Mouse (Mus musculus) limb, embryonic 12.5 days (tissue): Measurements from ENCODE around the gene Plekhf1. TPM values are rescaled to one million over a fixed set of nuclear protein-coding genes. Genes with fewer than 3 reads are reported as not detected.
A peak's percentile ranks its signal among the peaks of the same experiment; 100 is the strongest.

Source experiments
- ATAC-seq: fragments of 200-750 bp; cut with Nextera tagmentation; 2 replicates; pipeline ENCODE4 v1.8.0; 2017; ENCODE audit warnings: low read depth, moderate TSS enrichment; ENCODE audit not compliant: insufficient number of reproducible peaks, insufficient read depth, low FRiP score, low TSS enrichment
- H3K27ac ChIP-seq: fragments of 300-500 bp; sonication (generic); 2 replicates; pipeline ENCODE4 v1.5.1; 2016; ENCODE audit warnings: mild to moderate bottlenecking, moderate library complexity
- H3K27me3 ChIP-seq: fragments of 300-500 bp; sonication (generic); 2 replicates; pipeline ENCODE4 v1.6.1; 2016; ENCODE audit warnings: mild to moderate bottlenecking, moderate library complexity
- H3K36me3 ChIP-seq: fragments of 300-500 bp; sonication (generic); 2 replicates; pipeline ENCODE4 v1.6.1; 2016; ENCODE audit warnings: mild to moderate bottlenecking, moderate library complexity
- H3K4me1 ChIP-seq: fragments of 300-500 bp; sonication (generic); replicated peaks from 2 replicates; pipeline ENCODE4 v1.6.1; 2016
- H3K4me2 ChIP-seq: fragments of 300-500 bp; sonication (generic); 2 replicates; pipeline ENCODE4 v1.6.1; 2016; ENCODE audit warnings: mild to moderate bottlenecking, moderate library complexity
- H3K4me3 ChIP-seq: fragments of 300-500 bp; sonication (generic); replicated peaks from 2 replicates; pipeline ENCODE4 v1.5.1; 2016; ENCODE audit warnings: mild to moderate bottlenecking
- H3K9ac ChIP-seq: fragments of 300-500 bp; sonication (generic); replicated peaks from 2 replicates; pipeline ENCODE4 v1.6.1; 2016; ENCODE audit warnings: mild to moderate bottlenecking, moderate library complexity
- H3K9me3 ChIP-seq: fragments of 300-500 bp; sonication (generic); 2 replicates; pipeline ENCODE4 v1.6.1; 2016; ENCODE audit warnings: mild to moderate bottlenecking, moderate library complexity
- WGBS: fragments of 180-500 bp; shearing (Covaris S2); methylation state at CpG from one replicate; pipeline ENCODE4 v1.1.7; 2016; 5-methylcytosine and 5-hydroxymethylcytosine counted together
- polyA plus RNA-seq: library from polyadenylated mRNA; unstranded; fragments of >200 nt; fragmentation: Nextera tagmentation; extraction: Ambion mirVana; gene quantifications from 2 replicates; pipeline ENCODE4 v1.2.1, GENCODE M21; 2016

The Plekhf1 gene
- polyA plus RNA-seq, 1 experiment from 2014 or later, result 3.9 TPM

GRCm38 (mm10) chr7:38217417-38218171 lies 10.2 kb downstream of the Plekhf1 start:
- Histone ChIP-seq H3K4me2 (no peak overlapping the region), H3K9me3 (no peaks in the 10 kb centered on the region), H3K4me1 (no peaks in the 10 kb centered on the region), H3K27ac (no peak overlapping the region), H3K27me3 (no peaks in the 10 kb centered on the region), H3K9ac (no peak overlapping the region), H3K4me3 (no peak overlapping the region), H3K36me3 (peaks cover 40% of the 10 kb centered on the region)
- ATAC-seq, result no peak
- WGBS, result 67% methylated on average over 5 of the region's 5 CpGs

DNA sequence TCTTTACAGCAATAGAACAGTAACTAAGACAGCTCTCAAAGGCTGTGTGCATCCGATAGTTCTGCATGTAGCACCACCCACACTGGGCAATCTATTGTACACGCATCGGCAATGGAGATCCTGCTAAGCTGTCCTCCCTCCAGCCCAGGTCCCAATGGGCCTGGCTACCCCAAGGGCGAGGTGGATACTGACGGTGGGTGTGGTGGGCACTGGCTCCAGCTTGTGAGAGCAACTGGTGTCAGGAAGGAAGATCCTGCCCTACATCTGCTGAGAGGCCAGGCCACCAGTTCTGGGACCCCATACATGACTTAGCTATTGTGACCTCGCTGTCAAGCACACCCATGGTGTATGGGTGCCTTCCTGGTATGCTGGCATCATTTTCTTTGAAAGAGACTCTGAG lies 12.1 kb downstream of the Plekhf1 start:
- Histone ChIP-seq H3K27ac (no peak overlapping the region), H3K9ac (no peak overlapping the region), H3K27me3 (no peaks in the 10 kb centered on the region), H3K36me3 (peaks cover 27% of the 10 kb centered on the region; the same call in 1 of the 2 replicates), H3K4me3 (no peak overlapping the region), H3K4me2 (no peak overlapping the region), H3K9me3 (no peaks in the 10 kb centered on the region), H3K4me1 (no peaks in the 10 kb centered on the region)
- ATAC-seq, result no peak
- WGBS, result 89% methylated on average over 6 of the region's 6 CpGs

GRCm38 (mm10) chr7:38215281-38215680 lies 12.5 kb downstream of the Plekhf1 start:
- H3K9me3 ChIP-seq, result no peaks in the 10 kb centered on the region
- H3K4me1 ChIP-seq, result no peaks in the 10 kb centered on the region
- H3K27ac ChIP-seq, result no peak overlapping the region
- WGBS, result 68% methylated on average over 7 of the region's 7 CpGs
- H3K36me3 ChIP-seq, result peaks cover 23% of the 10 kb centered on the region; the same call in 1 of the 2 replicates
- H3K9ac ChIP-seq, result no peak overlapping the region
- H3K27me3 ChIP-seq, result no peaks in the 10 kb centered on the region
- ATAC-seq, result no peak
- H3K4me3 ChIP-seq, result no peak overlapping the region
- no peak overlapping the region for H3K4me2 ChIP-seq

- H3K9ac ChIP-seq, result no peak overlapping the region
- no peaks in the 10 kb centered on the region for H3K27me3 ChIP-seq
- H3K4me1 ChIP-seq, result no peaks in the 10 kb centered on the region
- peaks cover 21% of the 10 kb centered on the region; the same call in 1 of the 2 replicates for H3K36me3 ChIP-seq
- ATAC-seq, result no peak
- H3K4me3 ChIP-seq, result no peak overlapping the region
- no peak overlapping the region for H3K27ac ChIP-seq
- WGBS, result 77% methylated on average over 5 of the region's 5 CpGs
- H3K9me3 ChIP-seq, result no peaks in the 10 kb centered on the region
- no peak overlapping the region for H3K4me2 ChIP-seq
Observed at GRCm38 (mm10) chr7:38214473-38215214, 13.2 kb downstream of the Plekhf1 start.

- WGBS, result 22% methylated on average over 2 of the region's 3 CpGs
- H3K4me1 ChIP-seq, result no peaks in the 10 kb centered on the region
- no peak overlapping the region for H3K9ac ChIP-seq
- ATAC-seq, result no peak
- 0 out of 2 replicates have a peak, but pooled peaks cover 5% of the 10 kb centered on the region for H3K36me3 ChIP-seq
- no peak overlapping the region for H3K4me3 ChIP-seq
- no peak overlapping the region for H3K27ac ChIP-seq
- no peaks in the 10 kb centered on the region for H3K9me3 ChIP-seq
- H3K27me3 ChIP-seq, result no peaks in the 10 kb centered on the region
- H3K4me2 ChIP-seq, result no peak overlapping the region
Observed at GRCm38 (mm10) chr7:38212651-38213062, 15.2 kb downstream of the Plekhf1 start.

DNA sequence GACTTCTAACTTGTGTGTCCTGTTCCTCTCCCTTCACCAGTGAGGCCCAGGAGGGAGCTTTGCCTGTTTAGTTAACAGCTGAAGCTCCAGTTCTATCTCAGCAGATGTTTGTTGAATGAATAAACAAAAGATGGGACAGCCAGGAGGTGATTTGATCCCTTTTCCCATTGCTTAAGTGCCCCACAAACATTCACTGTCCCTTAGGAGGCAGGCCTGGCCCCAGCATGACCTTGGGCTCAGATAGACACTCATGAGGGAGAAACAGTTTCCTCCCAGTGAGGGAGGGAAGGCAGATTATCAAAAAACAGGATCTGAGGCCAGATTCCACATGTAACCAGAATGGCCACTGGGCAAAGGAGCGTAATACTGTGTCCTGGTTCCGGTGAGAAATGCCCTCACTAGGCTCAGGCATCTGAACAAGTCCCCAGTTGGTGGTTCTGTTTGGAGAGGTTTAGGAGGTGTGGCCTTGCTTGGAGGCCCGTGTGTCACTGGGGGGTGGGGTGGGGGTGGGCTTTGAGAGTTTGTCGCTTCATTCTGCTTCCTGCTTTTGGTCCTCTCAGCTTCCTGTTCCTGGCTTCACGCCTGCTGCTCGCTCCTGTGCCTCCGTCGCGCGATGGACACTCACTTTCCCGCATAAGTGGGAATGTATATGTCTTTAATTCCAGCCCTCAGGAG lies 18.2 kb downstream of the Plekhf1 start:
- Histone ChIP-seq H3K9ac (no peak overlapping the region), H3K9me3 (no peaks in the 10 kb centered on the region), H3K4me3 (no peak overlapping the region), H3K4me1 (no peaks in the 10 kb centered on the region), H3K27ac (no peak overlapping the region), H3K4me2 (no peak overlapping the region), H3K36me3 (no peaks in the 10 kb centered on the region), H3K27me3 (no peaks in the 10 kb centered on the region)
- no peak for ATAC-seq
- 74% methylated on average over 11 of the region's 11 CpGs for WGBS

DNA sequence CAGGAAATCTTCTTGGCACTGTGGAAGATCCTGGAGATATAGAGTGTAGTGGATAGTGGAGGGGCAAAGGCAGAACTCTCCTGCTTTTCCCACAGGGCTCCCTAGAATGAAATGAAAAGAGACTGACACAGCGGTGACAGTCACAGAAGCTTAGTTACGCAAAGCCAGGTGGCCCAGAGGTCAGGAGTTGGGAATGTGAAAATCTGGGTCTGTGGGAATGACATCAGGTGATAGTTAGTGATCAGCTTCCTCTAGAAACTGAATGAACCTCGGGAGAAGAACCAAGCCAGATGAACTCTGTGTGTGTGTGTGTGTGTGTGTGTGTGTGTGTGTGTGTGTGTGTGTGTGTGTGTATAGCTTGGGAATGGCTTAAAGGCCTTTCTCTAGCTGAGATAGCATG lies 18.8 kb downstream of the Plekhf1 start:
- no peak overlapping the region for H3K4me3 ChIP-seq
- no peaks in the 10 kb centered on the region for H3K36me3 ChIP-seq
- H3K9me3 ChIP-seq, result no peaks in the 10 kb centered on the region
- no peak overlapping the region for H3K9ac ChIP-seq
- ATAC-seq, result no peak
- no peaks in the 10 kb centered on the region for H3K4me1 ChIP-seq
- WGBS, result 71% methylated on average over 3 of the region's 3 CpGs
- H3K27me3 ChIP-seq, result no peaks in the 10 kb centered on the region
- H3K4me2 ChIP-seq, result no peak overlapping the region
- H3K27ac ChIP-seq, result no peak overlapping the region

DNA sequence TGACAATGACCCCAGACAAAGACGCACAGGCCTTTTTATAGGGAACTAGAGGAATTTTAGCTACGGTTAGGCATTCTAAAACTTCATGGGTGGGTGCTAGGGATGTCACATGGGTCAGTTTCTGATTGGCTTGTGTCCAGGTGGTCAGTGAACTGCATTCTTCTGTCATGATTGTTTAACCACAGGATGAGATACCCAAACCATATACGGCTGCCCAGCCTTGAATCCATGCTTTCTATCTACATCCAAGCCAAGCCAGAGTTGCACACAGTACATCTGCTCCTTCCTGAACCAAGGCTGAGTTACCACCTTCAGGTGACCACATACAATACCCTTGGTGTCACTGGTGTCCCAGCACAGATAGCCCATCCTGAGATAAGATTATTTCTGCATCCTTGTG lies 21.3 kb downstream of the Plekhf1 start:
- Histone ChIP-seq H3K27me3 (no peaks in the 10 kb centered on the region), H3K9ac (no peak overlapping the region), H3K36me3 (no peaks in the 10 kb centered on the region), H3K27ac (no peak overlapping the region), H3K4me2 (no peak overlapping the region), H3K9me3 (no peaks in the 10 kb centered on the region), H3K4me1 (no peaks in the 10 kb centered on the region), H3K4me3 (no peak overlapping the region)
- WGBS, result 76% methylated on average over 3 of the region's 3 CpGs
- ATAC-seq, result no peak

DNA sequence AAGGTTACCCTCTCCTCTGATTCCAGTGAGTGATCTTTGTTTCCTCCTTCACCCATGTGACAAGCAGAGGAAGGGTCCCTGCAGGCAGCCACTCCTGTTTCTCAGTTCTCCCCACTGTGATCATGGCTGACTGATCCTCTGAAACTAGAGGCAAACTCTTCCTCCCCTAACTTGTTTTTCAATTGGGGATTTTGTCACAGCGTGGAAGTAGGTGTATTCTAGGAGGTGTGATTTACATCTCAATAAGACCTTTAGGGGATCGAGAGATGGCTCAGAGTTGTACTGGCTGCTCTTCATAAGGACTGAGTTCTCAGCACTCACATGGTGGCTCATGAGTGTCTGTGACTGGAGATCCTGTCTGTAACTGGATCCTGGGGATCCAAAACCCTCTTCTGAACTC lies 22.0 kb downstream of the Plekhf1 start:
- H3K9ac ChIP-seq, result no peak overlapping the region
- no peak overlapping the region for H3K4me3 ChIP-seq
- no peaks in the 10 kb centered on the region for H3K27me3 ChIP-seq
- peaks cover 1% of the 10 kb centered on the region; the same call in 1 of the 2 replicates for H3K4me1 ChIP-seq
- ATAC-seq, result no peak
- 44% methylated on average over 2 of the region's 2 CpGs for WGBS
- no peak overlapping the region for H3K27ac ChIP-seq
- H3K9me3 ChIP-seq, result no peaks in the 10 kb centered on the region
- no peak overlapping the region for H3K4me2 ChIP-seq
- H3K36me3 ChIP-seq, result no peaks in the 10 kb centered on the region

GRCm38 (mm10) chr7:38204314-38204713 lies 23.5 kb downstream of the Plekhf1 start:
- Histone ChIP-seq H3K9ac (no peak overlapping the region), H3K4me3 (no peak overlapping the region), H3K36me3 (no peaks in the 10 kb centered on the region), H3K27ac (no peak overlapping the region), H3K27me3 (no peaks in the 10 kb centered on the region), H3K4me2 (no peak overlapping the region), H3K9me3 (no peaks in the 10 kb centered on the region), H3K4me1 (peaks cover 5% of the 10 kb centered on the region; the same call in 1 of the 2 replicates)
- WGBS, result 86% methylated on average over 6 of the region's 6 CpGs
- ATAC-seq, result no peak

DNA sequence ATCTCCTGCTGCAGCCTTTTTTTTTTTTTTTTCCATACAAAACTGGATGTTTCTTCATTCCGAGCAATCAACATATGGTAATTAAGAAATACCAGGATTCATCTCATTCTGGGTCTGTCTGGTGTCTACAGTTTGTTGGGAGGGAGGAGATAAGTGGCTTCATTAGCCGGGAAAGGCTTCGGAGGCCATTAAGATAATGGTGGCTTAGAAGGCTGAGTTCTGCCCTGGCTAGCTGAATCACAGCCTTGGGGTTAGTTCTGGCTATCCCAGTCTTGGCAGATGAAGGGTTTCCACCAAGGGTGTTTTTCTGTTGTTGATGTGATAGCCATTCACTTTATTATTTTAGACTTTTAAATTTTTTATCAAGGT lies 26.5 kb downstream of the Plekhf1 start:
- H3K9ac ChIP-seq, result no peak overlapping the region

More for the DNA sequence above, 26.5 kb downstream of the Plekhf1 start:
- peak overlapping the region; percentile 58 for H3K4me2 ChIP-seq
- 16% methylated on average over 3 of the region's 3 CpGs for whole genome bisulfite sequencing
- ATAC-seq, result no peak
- no peak overlapping the region for H3K4me3 ChIP-seq
- no peaks in the 10 kb centered on the region for H3K27me3 ChIP-seq
- no peak overlapping the region for H3K27ac ChIP-seq
- H3K36me3 ChIP-seq, result 0 out of 2 replicates have a peak, but pooled peaks cover under 1% of the 10 kb centered on the region
- peaks cover 5% of the 10 kb centered on the region; the same call in 1 of the 2 replicates for H3K4me1 ChIP-seq
- H3K9me3 ChIP-seq, result no peaks in the 10 kb centered on the region
